Mouse (Mus musculus) midbrain, embryonic 14.5 days (tissue): ENCODE measurements at regions not wholly inside any gene's neighbourhood (a gene's known extent, or its start where the extent isn't known, plus 50 kb on each side); places are given as distances from the start of the nearest gene placed in this dataset.

Experiments used
- ATAC-seq: fragments of 200-750 bp; cut with Nextera tagmentation; 2 replicates; pipeline ENCODE4 v1.8.0; 2017; ENCODE audit warnings: moderate number of reproducible peaks, moderate library complexity; ENCODE audit not compliant: low FRiP score, low TSS enrichment
- DNase-seq: peaks from one replicate; pipeline ENCODE4 v3.0.0-alpha.2; 2015
- H3K27ac ChIP-seq: fragments of 300-500 bp; sonication (generic); replicated peaks from 2 replicates; pipeline ENCODE4 v1.5.1; 2014; ENCODE audit warnings: mild to moderate bottlenecking, low read depth, low read length, moderate library complexity
- H3K27me3 ChIP-seq: fragments of 300-500 bp; sonication (generic); 2 replicates; pipeline ENCODE4 v1.6.1; 2014; ENCODE audit warnings: low read length, control low read depth, mixed read lengths; ENCODE audit not compliant: control insufficient read depth, insufficient read depth
- H3K36me3 ChIP-seq: fragments of 300-500 bp; sonication (generic); 2 replicates; pipeline ENCODE4 v1.6.1; 2014; ENCODE audit warnings: low read length, control low read depth; ENCODE audit not compliant: control insufficient read depth, insufficient read depth
- H3K4me1 ChIP-seq: fragments of 300-500 bp; sonication (generic); 2 replicates; pipeline ENCODE4 v1.6.1; 2014; ENCODE audit warnings: mild to moderate bottlenecking, antibody characterized with exemption, low read length, control low read depth; ENCODE audit not compliant: control insufficient read depth, insufficient read depth
- H3K4me2 ChIP-seq: fragments of 300-500 bp; sonication (generic); 2 replicates; pipeline ENCODE4 v1.6.1; 2014; ENCODE audit warnings: mild to moderate bottlenecking, low read length, moderate library complexity
- H3K4me3 ChIP-seq: fragments of 300-500 bp; sonication (generic); replicated peaks from 2 replicates; pipeline ENCODE4 v1.5.1; 2014; ENCODE audit warnings: low read depth, low read length
- H3K9ac ChIP-seq: fragments of 300-500 bp; sonication (generic); replicated peaks from 2 replicates; pipeline ENCODE4 v1.6.1; 2014; ENCODE audit warnings: mild to moderate bottlenecking, low read length, moderate library complexity
- H3K9me3 ChIP-seq: fragments of 300-500 bp; sonication (generic); 2 replicates; pipeline ENCODE4 v1.6.1; 2016; ENCODE audit warnings: low read length, control low read depth, mixed read lengths; ENCODE audit not compliant: control insufficient read depth
- WGBS: fragments of 180-500 bp; shearing (Covaris S2); extraction: QIAGEN DNeasy Blood & Tissue Kit; methylation state at CpG from one replicate; pipeline ENCODE4 v1.1.7; 2014; 5-methylcytosine and 5-hydroxymethylcytosine counted together

- H3K4me1 ChIP-seq = peaks cover 8% of the 10 kb centered on the region
Measured at GRCm38 (mm10) chr13:48003126-48003525, 257.9 kb upstream of the Id4 start.

DNA sequence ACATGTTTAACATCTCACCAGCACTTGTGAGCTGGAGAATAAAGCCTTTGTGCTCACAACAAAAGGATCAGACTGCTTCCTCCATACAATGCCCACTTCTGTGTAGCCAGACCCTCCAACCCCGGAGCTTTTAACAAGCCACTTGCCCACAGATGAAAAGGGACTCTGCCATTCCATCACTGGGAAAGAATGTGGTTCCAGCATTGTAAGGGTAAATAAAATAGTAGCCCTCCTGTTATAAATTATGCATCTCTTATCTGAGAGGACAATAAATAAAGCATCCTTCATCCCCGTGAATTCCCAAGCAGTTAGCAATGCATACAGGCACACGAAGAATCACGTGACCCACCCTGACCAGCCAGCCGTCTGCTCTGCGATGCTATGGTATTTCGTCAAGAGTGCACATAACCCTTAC, 247.7 kb upstream of the Id4 start:
- Histone ChIP-seq H3K36me3 (no peaks in the 10 kb centered on the region), H3K27ac (peak overlapping the region; percentile 55; the same call in 1 of the 2 replicates), H3K4me2 (peak overlapping the region; percentile 23; the same call in 1 of the 2 replicates), H3K27me3 (no peaks in the 10 kb centered on the region), H3K4me3 (no peak overlapping the region), H3K9me3 (no peaks in the 10 kb centered on the region), H3K4me1 (peaks cover 10% of the 10 kb centered on the region), H3K9ac (no peak overlapping the region)
- WGBS = 8% methylated on average over 7 of the region's 7 CpGs
- DNase-seq (peak; percentile 71), ATAC-seq (peak; percentile 69; the same call in 1 of the 2 replicates)

More at GRCm38 (mm10) chr13:48003126-48003525, 257.9 kb upstream of the Id4 start:
- H3K36me3 ChIP-seq = no peaks in the 10 kb centered on the region
- ATAC-seq (no peak), DNase-seq (no peak)
- no peak overlapping the region for H3K9ac ChIP-seq
- 95% methylated on average over 4 of the region's 4 CpGs for WGBS
- no peak overlapping the region for H3K4me3 ChIP-seq
- H3K4me2 ChIP-seq = no peak overlapping the region
- no peaks in the 10 kb centered on the region for H3K27me3 ChIP-seq
- H3K27ac ChIP-seq = no peak overlapping the region
- no peaks in the 10 kb centered on the region for H3K9me3 ChIP-seq

DNA sequence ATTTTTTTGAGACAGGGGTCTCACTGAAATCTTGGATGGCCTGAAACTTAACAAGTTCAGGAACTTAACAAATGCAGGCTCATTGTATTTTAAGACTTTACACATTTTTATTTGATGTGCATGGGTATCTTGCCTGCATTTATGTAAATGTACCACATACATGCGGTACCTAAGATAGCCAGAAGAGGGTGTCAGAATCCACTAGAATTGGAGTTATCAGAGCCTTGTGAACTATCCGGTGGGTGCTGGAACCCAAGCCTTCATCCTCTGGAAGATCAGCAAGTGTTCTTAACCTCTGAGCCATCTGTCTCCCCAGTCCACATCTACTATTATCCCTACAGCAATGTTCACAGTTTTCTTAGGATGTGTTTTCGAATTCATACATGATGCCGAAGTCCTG, 245.7 kb upstream of the Id4 start:
- Histone ChIP-seq H3K4me1 (peaks cover 10% of the 10 kb centered on the region), H3K4me2 (no peak overlapping the region), H3K9me3 (no peaks in the 10 kb centered on the region), H3K9ac (no peak overlapping the region), H3K36me3 (no peaks in the 10 kb centered on the region), H3K27me3 (no peaks in the 10 kb centered on the region), H3K4me3 (no peak overlapping the region), H3K27ac (no peak overlapping the region)
- ATAC-seq (no peak), DNase-seq (no peak)
- 87% methylated on average over 4 of the region's 4 CpGs for WGBS

DNA sequence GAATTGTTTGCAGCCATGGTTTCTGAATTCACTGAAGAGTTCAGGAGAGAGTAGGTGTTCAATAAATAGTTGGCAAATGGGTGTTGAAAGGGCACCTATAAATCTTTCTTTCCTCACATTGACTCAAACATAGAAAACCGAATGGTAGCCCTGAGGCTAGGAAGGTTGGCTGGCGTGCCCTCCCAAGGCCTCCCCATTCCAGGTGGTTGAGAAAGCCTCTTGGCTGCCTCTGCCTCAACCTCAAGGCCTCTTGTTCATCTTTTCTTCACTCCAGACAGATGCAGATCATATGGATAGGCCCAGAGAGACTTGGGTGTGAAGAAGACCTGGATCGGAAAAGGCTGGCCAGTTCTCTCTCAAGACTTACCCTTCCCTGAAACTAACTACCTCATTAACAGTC, 245.0 kb upstream of the Id4 start:
- DNase-seq (no peak), ATAC-seq (no peak)
- H3K27me3 ChIP-seq = no peaks in the 10 kb centered on the region
- H3K4me1 ChIP-seq = peaks cover 10% of the 10 kb centered on the region
- no peak overlapping the region for H3K27ac ChIP-seq
- H3K36me3 ChIP-seq = no peaks in the 10 kb centered on the region
- H3K4me3 ChIP-seq = no peak overlapping the region
- 94% methylated on average over 3 of the region's 3 CpGs for WGBS
- no peak overlapping the region for H3K9ac ChIP-seq
- no peak overlapping the region for H3K4me2 ChIP-seq
- no peaks in the 10 kb centered on the region for H3K9me3 ChIP-seq

GRCm38 (mm10) chr13:48016606-48017005, 244.4 kb upstream of the Id4 start:
- ATAC-seq = no peak
- Histone ChIP-seq H3K4me3 (no peak overlapping the region), H3K36me3 (no peaks in the 10 kb centered on the region), H3K27ac (no peak overlapping the region), H3K9ac (no peak overlapping the region), H3K9me3 (no peaks in the 10 kb centered on the region), H3K4me2 (no peak overlapping the region), H3K27me3 (no peaks in the 10 kb centered on the region), H3K4me1 (peaks cover 10% of the 10 kb centered on the region)
- WGBS = 90% methylated on average over 6 of the region's 6 CpGs
- no peak for DNase-seq

DNA sequence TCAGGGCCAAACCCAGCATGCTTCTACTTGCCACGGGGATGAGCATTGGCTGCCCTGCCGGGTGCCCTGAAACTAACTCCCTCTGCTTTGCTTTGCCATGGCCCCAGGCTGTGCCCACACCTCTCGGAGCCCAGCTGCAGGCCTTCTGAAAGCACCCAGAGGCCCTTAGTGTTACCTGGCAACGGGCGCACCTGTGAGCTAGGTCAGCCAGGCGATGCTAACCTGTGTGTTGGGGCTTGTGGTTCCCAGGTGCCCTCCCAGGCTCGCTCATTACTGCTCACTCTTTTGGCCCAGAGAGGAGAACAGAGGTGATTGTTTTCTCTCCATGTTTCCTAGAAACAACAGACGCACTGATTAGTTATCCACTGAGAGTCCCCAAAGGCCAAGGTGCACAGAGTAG, 243.4 kb upstream of the Id4 start:
- H3K4me3 ChIP-seq = no peak overlapping the region
- H3K36me3 ChIP-seq = no peaks in the 10 kb centered on the region
- no peaks in the 10 kb centered on the region for H3K27me3 ChIP-seq
- H3K27ac ChIP-seq = no peak overlapping the region
- no peak overlapping the region for H3K9ac ChIP-seq
- WGBS = 74% methylated on average over 8 of the region's 8 CpGs
- no peak for DNase-seq
- no peaks in the 10 kb centered on the region for H3K9me3 ChIP-seq
- H3K4me1 ChIP-seq = peaks cover 10% of the 10 kb centered on the region
- ATAC-seq = no peak
- H3K4me2 ChIP-seq = no peak overlapping the region

DNA sequence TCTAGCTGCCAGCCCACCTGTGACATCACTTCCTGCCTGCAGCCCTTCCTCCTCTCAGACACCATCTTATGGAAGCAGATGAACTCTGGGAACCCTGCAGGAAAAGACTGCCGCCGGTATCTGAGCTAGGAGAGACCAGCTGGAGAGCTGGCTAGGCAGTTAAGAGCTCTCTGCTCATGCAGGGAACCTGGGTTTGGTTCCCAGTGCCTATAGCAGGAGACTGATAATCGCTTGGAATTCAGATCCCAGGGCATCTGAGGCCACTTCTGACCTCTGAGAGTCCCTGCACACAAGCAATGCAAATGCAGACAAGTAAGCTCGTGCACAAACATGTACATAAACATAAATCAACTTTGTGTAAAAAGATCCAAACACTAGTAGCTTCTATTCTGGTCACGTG, 242.4 kb upstream of the Id4 start:
- ATAC-seq = no peak
- WGBS = 80% methylated on average over 5 of the region's 5 CpGs
- H3K9ac ChIP-seq = no peak overlapping the region
- H3K4me2 ChIP-seq = no peak overlapping the region
- H3K36me3 ChIP-seq = no peaks in the 10 kb centered on the region
- H3K27ac ChIP-seq = no peak overlapping the region
- H3K4me3 ChIP-seq = no peak overlapping the region
- H3K4me1 ChIP-seq = peaks cover 5% of the 10 kb centered on the region
- no peaks in the 10 kb centered on the region for H3K9me3 ChIP-seq
- DNase-seq = no peak
- no peaks in the 10 kb centered on the region for H3K27me3 ChIP-seq

GRCm38 (mm10) chr13:48022958-48023615, 237.9 kb upstream of the Id4 start:
- ATAC-seq (no peak), DNase-seq (no peak)
- Histone ChIP-seq H3K9me3 (no peaks in the 10 kb centered on the region), H3K9ac (no peak overlapping the region), H3K27ac (no peak overlapping the region), H3K4me1 (peaks cover 4% of the 10 kb centered on the region; the same call in 1 of the 2 replicates), H3K4me3 (no peak overlapping the region), H3K36me3 (no peaks in the 10 kb centered on the region), H3K4me2 (no peak overlapping the region), H3K27me3 (no peaks in the 10 kb centered on the region)
- WGBS = 59% methylated on average over 7 of the region's 7 CpGs

GRCm38 (mm10) chr13:48027775-48028489, 233.1 kb upstream of the Id4 start:
- Histone ChIP-seq H3K27ac (no peak overlapping the region), H3K9ac (no peak overlapping the region), H3K27me3 (no peaks in the 10 kb centered on the region), H3K4me3 (no peak overlapping the region), H3K4me2 (no peak overlapping the region), H3K4me1 (peaks cover 4% of the 10 kb centered on the region; the same call in 1 of the 2 replicates), H3K36me3 (no peaks in the 10 kb centered on the region), H3K9me3 (no peaks in the 10 kb centered on the region)
- DNase-seq = peak; percentile 85
- ATAC-seq = peak; percentile 43; the same call in 1 of the 2 replicates
- 51% methylated on average over 7 of the region's 7 CpGs for WGBS
